Mouse (Mus musculus) spleen, postnatal 4 days (tissue): ENCODE measurements at regions not wholly inside any gene's neighbourhood (a gene's known extent, or its start where the extent isn't known, plus 50 kb on each side); places are given as distances from the start of the nearest gene placed in this dataset.

ENCODE experiments used
- DNase-seq, 2 experiments: peaks; one replicate each; pipeline ENCODE4 v3.0.0; 2022; ENCODE audit warnings: low spot score in 2 of 2

DNA sequence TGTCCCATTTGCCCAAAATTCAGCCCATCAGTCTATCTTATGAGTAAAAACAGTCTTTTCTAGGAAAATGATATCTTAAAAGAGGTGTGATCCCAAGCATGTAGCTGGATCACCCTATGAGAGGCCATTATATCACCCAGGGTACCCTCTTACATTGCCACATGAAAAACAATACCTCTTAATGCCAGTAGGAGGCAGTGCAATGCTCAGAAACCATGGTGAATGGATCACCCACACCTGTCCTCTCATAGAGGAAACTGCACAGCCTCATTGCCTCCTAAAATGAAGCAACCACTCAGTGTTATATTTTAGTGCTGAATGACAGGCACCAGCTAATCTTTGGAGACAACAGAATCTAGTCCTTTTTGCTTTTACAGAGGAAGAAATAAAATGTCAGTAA, 114.0 kb upstream of the Nxt1 start:
- no peak for DNase-seq

GRCm38 (mm10) chr2:148551207-148551606, 107.8 kb upstream of the Cd93 start:
- no peak for DNase-seq

DNA sequence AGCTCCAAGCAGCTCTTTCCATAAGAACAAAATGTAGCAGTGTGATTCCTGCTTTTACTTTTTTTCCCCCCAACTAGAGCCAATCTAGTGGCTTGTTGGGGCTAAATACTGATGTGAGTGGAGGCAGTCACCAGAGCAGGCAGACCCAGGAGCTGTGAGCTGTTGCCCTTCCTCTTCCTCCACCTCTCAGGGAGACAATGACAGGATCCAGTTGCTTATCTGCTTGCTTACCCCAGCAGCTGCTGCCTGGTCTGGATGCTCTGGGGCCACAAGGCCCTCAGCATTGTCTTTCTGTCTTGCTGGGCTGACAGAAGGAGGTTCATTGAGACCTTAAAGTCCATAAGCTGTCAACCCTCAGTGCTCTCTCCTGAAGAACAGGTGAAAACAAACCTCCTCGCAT, 106.3 kb upstream of the Cd93 start:
- no peak for DNase-seq

GRCm38 (mm10) chr2:148542340-148542739, 99.0 kb upstream of the Cd93 start:
- no peak for DNase-seq

- no peak for DNase-seq
Observed at GRCm38 (mm10) chr2:148537914-148538510, 94.6 kb upstream of the Cd93 start.

- DNase-seq = no peak
Observed at GRCm38 (mm10) chr2:148537251-148537650, 93.9 kb upstream of the Cd93 start.

- no peak for DNase-seq
Observed at GRCm38 (mm10) chr2:148536608-148537007, 93.2 kb upstream of the Cd93 start.

DNA sequence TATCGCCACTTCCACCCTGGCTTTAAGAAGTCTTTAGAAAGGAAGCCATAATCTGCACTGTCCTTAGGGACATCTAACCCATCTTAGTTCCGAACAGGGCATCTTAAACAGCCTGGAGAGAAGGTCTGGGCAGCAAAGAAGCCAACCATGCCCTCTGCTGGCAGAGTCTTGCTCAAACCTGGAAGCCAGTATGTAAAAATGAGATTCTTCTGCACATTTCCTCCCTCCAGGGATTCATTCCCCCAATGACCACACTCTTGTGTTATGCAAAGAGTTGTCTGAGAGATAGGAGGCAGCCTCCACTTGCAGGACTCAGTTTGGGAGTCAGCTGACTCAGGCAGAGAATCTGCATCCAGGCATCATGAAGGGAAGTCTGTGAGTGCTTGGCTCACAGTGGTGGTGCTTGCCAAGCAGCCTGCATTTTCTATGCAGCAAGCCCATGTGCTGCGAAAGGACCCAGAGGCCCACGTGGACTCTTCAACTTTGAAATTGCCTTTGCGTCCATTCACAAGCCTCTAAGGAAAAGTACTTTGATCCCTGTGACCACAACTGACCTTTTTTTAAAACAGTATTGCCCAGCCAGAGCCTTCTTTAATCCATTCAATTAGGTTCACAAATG, 92.3 kb upstream of the Cd93 start:
- peak; percentile 33 to 69 for DNase-seq

DNA sequence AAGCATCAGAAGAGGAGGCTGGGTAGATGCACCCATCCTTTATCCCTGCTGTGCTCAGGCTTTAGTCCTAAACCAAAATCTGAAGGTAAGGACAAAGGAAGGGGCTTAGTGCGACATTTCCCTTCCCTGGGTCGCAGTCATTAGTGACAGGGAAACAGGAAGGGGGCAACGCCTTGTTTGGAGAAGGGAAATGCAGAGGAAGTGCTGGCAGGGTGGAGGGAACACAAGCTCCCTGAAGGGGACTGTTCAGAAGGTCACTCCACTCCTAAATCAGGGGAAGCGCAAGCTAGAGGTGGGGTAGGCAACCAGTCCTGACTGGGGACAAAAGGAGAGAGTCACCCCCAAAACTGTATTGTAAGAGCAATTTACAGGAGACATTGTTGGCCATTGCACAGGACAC, 88.7 kb upstream of the Cd93 start:
- DNase-seq = no peak

DNA sequence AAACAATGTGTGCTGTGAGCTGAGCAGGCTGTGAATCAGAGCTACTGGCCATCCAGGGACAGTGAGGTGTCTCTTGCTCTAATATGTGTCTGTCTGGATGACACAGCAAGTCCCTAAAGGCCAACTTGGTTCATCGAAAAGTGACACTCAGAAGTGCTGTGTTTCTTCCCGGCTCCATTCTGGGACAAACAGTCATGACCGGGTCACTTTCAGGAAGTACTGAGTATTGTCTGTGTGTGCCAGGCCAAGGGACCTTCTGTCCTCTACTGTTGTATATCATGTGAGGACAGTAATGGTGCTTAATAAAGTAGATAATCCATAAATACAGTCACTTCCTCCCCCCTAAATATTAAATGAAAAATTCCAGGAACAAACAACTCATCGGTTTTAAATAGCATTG, 87.2 kb upstream of the Cd93 start:
- peak in 1 of 2 experiments; percentile 41 for DNase-seq

DNA sequence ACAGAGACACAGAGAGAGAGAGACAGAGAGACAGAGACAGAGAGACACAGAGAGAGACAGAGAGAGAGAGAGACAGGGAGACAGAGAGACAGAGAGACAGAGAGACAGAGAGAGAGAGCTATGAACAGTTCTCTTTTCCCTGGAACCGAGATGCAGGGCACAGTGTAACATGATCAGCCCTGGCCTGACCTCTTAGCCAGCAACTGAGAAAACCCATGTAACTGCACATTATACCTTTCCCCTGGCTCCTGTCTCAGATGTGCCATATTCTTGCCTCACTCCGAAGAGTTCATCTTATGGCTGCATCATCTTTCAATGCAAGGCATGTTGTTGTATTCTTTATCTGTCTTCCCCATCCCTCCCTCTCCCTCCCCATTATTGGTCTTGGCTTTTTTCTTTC, 86.5 kb upstream of the Cd93 start:
- no peak for DNase-seq

DNA sequence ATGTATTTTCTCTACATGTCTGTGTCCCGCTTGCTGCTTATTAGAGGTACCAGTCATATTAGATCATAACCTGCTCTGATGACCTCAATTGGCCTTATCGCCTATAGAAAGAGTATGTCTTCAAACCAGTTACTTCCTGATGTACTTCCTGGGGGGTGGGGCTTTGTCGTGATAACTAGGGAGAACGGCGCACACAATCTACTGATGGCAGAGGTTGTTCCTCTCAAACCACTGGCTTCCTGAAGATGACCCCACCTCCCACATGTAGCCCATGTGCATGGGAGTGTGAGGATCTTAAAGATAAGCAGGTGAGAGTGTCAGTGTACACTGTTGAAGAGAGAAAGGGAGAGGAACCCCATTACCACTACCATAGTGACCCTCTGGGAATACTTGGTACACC, 84.4 kb upstream of the Cd93 start:
- no peak for DNase-seq

DNA sequence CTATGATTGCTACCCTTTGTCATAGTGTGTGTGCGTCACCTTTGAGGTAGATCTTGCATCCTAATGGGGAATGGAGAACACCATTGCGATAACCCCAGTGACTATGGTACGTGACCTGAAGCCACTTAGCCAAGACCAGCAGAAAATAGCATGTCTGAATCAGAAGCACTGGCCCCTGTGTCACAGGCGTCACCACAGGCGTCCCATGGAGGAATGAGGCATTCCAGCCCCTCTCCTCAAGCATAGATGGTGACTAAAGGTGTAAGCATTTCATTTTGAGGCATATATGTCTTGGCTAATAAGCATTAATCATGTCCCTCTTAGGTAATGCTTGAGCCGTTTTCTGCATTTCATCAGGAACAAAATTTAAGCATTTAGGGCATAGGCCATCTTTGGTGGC, 82.1 kb upstream of the Cd93 start:
- DNase-seq = no peak

DNA sequence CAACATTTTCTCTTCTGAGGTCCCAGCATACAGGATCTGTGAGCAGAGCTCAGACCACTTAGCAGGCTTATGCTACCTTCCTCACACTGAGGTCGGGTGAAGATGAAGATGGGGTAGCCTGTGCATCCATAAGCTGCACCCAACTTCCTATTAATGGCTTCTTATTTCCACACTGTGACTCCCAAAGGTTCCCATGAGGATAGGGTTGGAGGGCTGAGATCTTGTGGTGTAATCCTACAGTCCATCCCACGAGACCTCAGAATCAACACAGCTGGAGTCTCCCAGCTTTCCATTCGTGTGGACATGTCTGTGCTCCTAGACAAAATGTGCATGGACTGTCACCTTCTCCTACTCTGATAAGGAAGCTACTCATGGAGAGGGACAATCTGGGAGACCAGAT, 80.0 kb upstream of the Cd93 start:
- no peak for DNase-seq

DNA sequence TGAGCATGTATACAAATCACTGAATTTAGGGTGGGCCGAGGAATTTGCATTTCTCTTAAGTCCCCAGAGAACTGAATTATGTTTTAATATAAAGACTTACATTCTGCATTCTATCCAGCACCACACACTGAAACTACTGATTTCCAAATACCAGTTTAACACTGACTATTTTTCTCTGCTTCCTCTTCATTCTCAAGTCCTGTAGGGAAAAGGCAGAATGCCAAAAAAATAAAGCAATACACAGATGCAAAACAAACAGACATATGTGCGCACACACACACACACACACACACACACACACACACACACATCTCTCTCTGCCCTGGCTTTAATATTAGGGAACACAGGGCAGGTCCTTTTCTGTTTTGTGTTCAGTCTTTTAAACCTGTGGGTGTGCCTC, 79.6 kb upstream of the Cd93 start:
- no peak for DNase-seq

DNA sequence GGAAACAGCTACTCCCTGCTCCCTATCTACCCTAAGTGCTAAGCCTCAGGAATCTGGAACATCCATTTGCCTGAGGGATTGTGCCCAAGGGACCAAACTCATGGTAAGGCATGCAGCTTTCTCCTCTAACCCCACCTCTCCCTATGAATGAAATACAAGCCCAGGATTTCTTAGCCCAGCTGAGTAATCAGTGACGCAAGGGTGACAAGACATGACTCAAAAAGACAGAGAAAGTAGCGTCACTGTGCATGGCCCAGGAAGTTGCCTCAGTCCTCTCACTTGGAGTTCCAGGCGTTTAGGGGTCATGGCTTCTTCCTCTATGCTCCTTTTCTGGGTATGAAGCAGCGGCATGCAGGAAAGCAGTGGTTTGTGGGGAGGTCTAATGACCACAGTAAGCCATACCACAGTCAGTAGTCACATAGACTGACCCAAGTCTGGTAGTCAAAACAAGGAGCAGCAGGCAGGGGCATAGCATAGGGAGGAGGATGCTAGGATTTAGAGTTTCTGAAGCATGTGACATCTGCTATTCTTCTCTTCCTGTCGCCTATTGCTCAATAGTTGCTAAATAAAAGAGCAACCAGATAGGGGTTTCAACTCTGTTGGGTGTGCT, 78.7 kb upstream of the Cd93 start:
- no peak for DNase-seq

GRCm38 (mm10) chr2:148520291-148520690, 76.9 kb upstream of the Cd93 start:
- no peak for DNase-seq

GRCm38 (mm10) chr2:148519689-148520290, 76.4 kb upstream of the Cd93 start:
- DNase-seq = no peak

DNA sequence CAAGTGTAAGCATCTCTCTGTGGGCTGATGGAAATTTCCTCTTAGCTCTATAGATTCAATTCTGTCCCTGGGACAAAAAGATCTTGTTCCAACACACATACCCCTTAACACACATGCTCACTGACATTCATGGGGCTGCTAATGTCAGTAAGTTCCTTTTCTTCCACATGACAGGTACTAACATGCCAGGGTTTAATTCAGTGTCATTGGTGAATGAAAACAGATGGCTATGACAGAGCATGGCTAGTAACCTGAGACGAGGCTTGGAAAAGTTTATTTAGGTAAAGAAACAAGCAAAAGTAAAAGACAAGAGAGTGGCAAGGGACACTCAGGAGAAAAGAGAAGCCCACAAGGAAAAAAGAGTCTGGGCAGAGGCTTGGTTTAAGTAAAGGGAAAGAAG, 74.5 kb upstream of the Cd93 start:
- no peak for DNase-seq

DNA sequence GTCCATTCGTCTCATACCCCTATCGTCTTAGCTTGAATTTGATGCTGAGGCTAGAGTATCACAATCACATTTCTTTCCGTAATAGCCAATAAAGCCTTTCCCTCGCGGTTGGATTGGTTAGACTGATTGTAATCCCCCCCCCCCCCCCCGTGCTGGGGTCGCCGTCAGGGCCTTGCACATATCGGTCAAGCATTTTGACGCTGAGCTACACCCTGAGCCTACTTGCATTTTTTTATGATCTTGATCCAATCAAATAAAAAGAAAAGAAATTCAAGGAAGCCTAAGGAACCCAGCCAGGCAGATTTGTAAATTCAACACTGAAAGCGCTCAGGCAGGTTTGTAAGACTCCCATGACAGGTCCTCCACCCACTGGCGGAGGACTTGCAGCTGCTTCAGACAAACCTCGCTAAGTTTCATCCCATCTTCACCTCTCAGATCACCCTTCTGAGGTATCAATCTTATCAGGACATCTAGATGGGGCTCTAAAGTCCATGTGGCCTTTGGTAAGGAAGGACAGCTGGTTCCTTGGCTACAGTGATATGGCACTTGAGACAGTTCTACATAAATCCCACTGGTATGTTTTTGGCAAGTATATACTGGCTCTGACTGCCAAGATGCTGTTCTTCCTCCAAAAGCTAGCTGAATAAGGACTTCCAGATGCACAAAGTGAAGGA, 66.8 kb upstream of the Cd93 start:
- no peak for DNase-seq

GRCm38 (mm10) chr2:148509357-148509756, 66.0 kb upstream of the Cd93 start:
- no peak for DNase-seq

GRCm38 (mm10) chr2:148507523-148507922, 64.2 kb upstream of the Cd93 start:
- no peak for DNase-seq

DNA sequence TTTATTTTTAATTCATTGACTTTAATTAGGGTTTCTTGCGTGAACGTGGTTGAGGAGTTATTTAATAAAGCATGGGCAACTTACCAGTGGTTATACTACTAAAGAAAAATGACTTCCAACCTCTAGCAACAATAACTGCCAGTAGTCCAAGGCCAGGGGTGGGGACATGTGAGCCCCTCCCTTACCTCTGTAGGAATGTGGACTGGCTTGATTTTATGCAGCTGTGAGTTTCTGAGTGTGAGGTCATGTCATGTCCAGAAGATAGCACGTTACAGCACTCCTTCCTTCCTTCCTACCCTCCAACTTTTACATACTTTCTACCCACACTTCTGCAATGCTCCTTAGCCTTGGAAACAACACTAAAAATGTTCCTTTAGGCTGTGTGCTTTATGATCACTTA, 63.6 kb upstream of the Cd93 start:
- no peak for DNase-seq
